Mouse (Mus musculus): ENCODE data around the gene Ccdc115. TPM values are rescaled to one million over a fixed set of nuclear protein-coding genes. Genes with fewer than 3 reads are reported as not detected.
"Not testable (repeated sequence)": the region's sequence is repeated elsewhere in the genome, so short reads cannot be mapped to it uniquely, and the experiment has no call there.

Gene Ccdc115
- polyA plus RNA-seq, 1 experiment from 2014 or later, result 49.1 TPM

- peaks cover 4% of the 10 kb centered on the region; the same call in 1 of the 2 replicates for H3K4me1 ChIP-seq (ENCODE audit: control insufficient read depth, insufficient read depth, low read length)
- H3K36me3 ChIP-seq (ENCODE audit: control insufficient read depth, insufficient read depth, low read length), result no peaks in the 10 kb centered on the region
- 0% methylated on average over 33 of the region's 48 CpGs for WGBS
- H3K4me2 ChIP-seq (ENCODE audit: low read depth, low read length), result peak within 1 kb of the TSS; percentile 72
- H3K27ac ChIP-seq (replicated peaks; ENCODE audit: low read depth, low read length), result no peak within 1 kb of the TSS
- peak; percentile 93 for ATAC-seq (ENCODE audit: low read depth)
- H3K4me3 ChIP-seq (ENCODE audit: low read depth, low read length), result peak within 1 kb of the TSS; percentile 47
- peak within 1 kb of the TSS; percentile 43 for H3K9ac ChIP-seq (ENCODE audit: low read depth, low read length)
- H3K27me3 ChIP-seq (replicated peaks; ENCODE audit: control insufficient read depth, insufficient read depth, low read length), result peaks cover 46% of the 10 kb centered on the region
- DNase-seq (ENCODE audit: low spot score), result peak; percentile 91
- no peaks in the 10 kb centered on the region for H3K9me3 ChIP-seq (ENCODE audit: control insufficient read depth, low read length)
Measured at GRCm38 (mm10) chr1:34459284-34460060, 20.0 kb upstream of the Ccdc115 start, which contains the start of gene Ptpn18. Gene Ptpn18, plus strand, starts transcription at chr1:34459762.

- Histone ChIP-seq H3K4me3 (ENCODE audit: low read depth, low read length) (no peak overlapping the region), H3K9ac (ENCODE audit: low read depth, low read length) (no peak overlapping the region), H3K4me2 (ENCODE audit: low read depth, low read length) (no peak overlapping the region), H3K4me1 (ENCODE audit: control insufficient read depth, insufficient read depth, low read length) (peaks cover 4% of the 10 kb centered on the region; the same call in 1 of the 2 replicates), H3K27ac (replicated peaks; ENCODE audit: low read depth, low read length) (no peak overlapping the region), H3K9me3 (ENCODE audit: control insufficient read depth, low read length) (no peaks in the 10 kb centered on the region), H3K36me3 (ENCODE audit: control insufficient read depth, insufficient read depth, low read length) (no peaks in the 10 kb centered on the region), H3K27me3 (replicated peaks; ENCODE audit: control insufficient read depth, insufficient read depth, low read length) (peaks cover 43% of the 10 kb centered on the region)
- 35% methylated on average over 8 of the region's 8 CpGs for WGBS
- DNase-seq (ENCODE audit: low spot score) (no peak), ATAC-seq (ENCODE audit: low read depth) (no peak)
Measured at GRCm38 (mm10) chr1:34458431-34458830, 19.0 kb upstream of the Ccdc115 start.

DNA sequence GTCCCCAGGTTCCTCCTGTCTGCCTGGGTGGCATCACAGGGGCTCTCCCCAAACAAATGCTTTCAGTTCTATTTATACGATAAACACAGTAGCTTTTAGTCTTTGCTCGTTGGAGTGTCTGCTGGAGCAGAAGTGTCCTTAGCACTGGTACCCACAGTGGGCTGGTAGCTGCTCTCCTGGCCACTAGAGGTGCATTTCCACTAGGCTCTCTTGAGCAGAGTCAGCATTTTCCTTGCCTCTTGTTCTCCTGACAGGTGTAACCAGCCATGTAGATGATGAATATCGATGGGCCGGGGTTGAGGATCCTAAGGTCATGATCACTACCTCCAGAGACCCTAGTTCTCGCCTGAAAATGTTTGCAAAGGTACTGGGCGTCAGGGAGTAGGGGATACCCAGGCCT lies 3.7 kb upstream of the Ccdc115 start:
- Histone ChIP-seq H3K9ac (ENCODE audit: low read depth, low read length) (no peak overlapping the region), H3K4me3 (ENCODE audit: low read depth, low read length) (no peak overlapping the region), H3K36me3 (ENCODE audit: control insufficient read depth, insufficient read depth, low read length) (peaks cover 34% of the 10 kb centered on the region), H3K9me3 (ENCODE audit: control insufficient read depth, low read length) (no peaks in the 10 kb centered on the region), H3K4me1 (ENCODE audit: control insufficient read depth, insufficient read depth, low read length) (peaks cover 5% of the 10 kb centered on the region), H3K27me3 (replicated peaks; ENCODE audit: control insufficient read depth, insufficient read depth, low read length) (no peaks in the 10 kb centered on the region), H3K27ac (replicated peaks; ENCODE audit: low read depth, low read length) (no peak overlapping the region), H3K4me2 (ENCODE audit: low read depth, low read length) (no peak overlapping the region)
- DNase-seq (ENCODE audit: low spot score) (no peak), ATAC-seq (ENCODE audit: low read depth) (no peak)
- 92% methylated on average over 6 of the region's 6 CpGs for WGBS

- H3K9ac ChIP-seq (ENCODE audit: low read depth, low read length), result peak overlapping the region; percentile 71
- peaks cover 5% of the 10 kb centered on the region for H3K4me1 ChIP-seq (ENCODE audit: control insufficient read depth, insufficient read depth, low read length)
- H3K4me2 ChIP-seq (ENCODE audit: low read depth, low read length), result peak overlapping the region; percentile 68
- H3K27ac ChIP-seq (replicated peaks; ENCODE audit: low read depth, low read length), result peak overlapping the region; percentile 57
- peak overlapping the region; percentile 66 for H3K4me3 ChIP-seq (ENCODE audit: low read depth, low read length)
- DNase-seq (ENCODE audit: low spot score), result no peak
- WGBS, result 8% methylated on average over 25 of the region's 31 CpGs
- peak; percentile 26 for ATAC-seq (ENCODE audit: low read depth)
- no peaks in the 10 kb centered on the region for H3K9me3 ChIP-seq (ENCODE audit: control insufficient read depth, low read length)
- H3K27me3 ChIP-seq (replicated peaks; ENCODE audit: control insufficient read depth, insufficient read depth, low read length), result no peaks in the 10 kb centered on the region
- H3K36me3 ChIP-seq (ENCODE audit: control insufficient read depth, insufficient read depth, low read length), result peaks cover 32% of the 10 kb centered on the region
Measured at GRCm38 (mm10) chr1:34439961-34440630, 624 bp upstream of the Ccdc115 start.

- H3K9me3 ChIP-seq (ENCODE audit: control insufficient read depth, low read length), result no peaks in the 10 kb centered on the region
- DNase-seq (ENCODE audit: low spot score), result no peak
- peaks cover 9% of the 10 kb centered on the region for H3K4me1 ChIP-seq (ENCODE audit: control insufficient read depth, insufficient read depth, low read length)
- peak overlapping the region; percentile 66 for H3K4me3 ChIP-seq (ENCODE audit: low read depth, low read length)
- 41% methylated on average over 15 of the region's 20 CpGs for WGBS
- H3K36me3 ChIP-seq (ENCODE audit: control insufficient read depth, insufficient read depth, low read length), result peaks cover 16% of the 10 kb centered on the region
- H3K4me2 ChIP-seq (ENCODE audit: low read depth, low read length), result peak overlapping the region; percentile 56
- peak overlapping the region; percentile 56 for H3K9ac ChIP-seq (ENCODE audit: low read depth, low read length)
- no peaks in the 10 kb centered on the region for H3K27me3 ChIP-seq (replicated peaks; ENCODE audit: control insufficient read depth, insufficient read depth, low read length)
- no peak overlapping the region for H3K27ac ChIP-seq (replicated peaks; ENCODE audit: low read depth, low read length)
- ATAC-seq (ENCODE audit: low read depth), result no peak
Measured at GRCm38 (mm10) chr1:34438381-34439051, 956 bp downstream of the Ccdc115 start.

DNA sequence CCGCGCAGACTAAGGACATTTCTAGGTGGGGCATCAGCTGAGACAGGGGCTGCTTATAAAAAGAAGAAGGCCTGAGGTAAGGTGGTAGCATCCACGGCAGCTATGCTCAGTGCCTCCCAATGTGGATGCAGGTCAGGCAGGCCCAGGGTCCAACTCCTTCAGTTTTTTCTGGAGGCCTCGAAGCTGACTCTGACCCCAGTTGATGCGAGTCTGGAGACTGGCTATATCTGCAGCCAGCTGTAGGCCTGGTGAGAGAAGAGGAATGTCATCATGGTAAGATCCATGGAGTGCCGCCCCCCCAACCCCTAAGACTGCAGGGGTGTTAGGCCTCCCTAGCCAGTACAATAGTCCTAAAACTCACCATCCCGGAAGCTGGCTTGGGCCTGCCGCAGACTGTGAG lies 2.1 kb downstream of the Ccdc115 start:
- H3K9ac ChIP-seq (ENCODE audit: low read depth, low read length); H3K9me3 ChIP-seq (ENCODE audit: control insufficient read depth, low read length); ATAC-seq (ENCODE audit: low read depth); DNase-seq (ENCODE audit: low spot score); H3K27ac ChIP-seq (replicated peaks; ENCODE audit: low read depth, low read length); H3K27me3 ChIP-seq (replicated peaks; ENCODE audit: control insufficient read depth, insufficient read depth, low read length); H3K4me2 ChIP-seq (ENCODE audit: low read depth, low read length); H3K36me3 ChIP-seq (ENCODE audit: control insufficient read depth, insufficient read depth, low read length); H3K4me3 ChIP-seq (ENCODE audit: low read depth, low read length): not testable (repeated sequence)
- 93% methylated on average over 8 of the region's 8 CpGs for WGBS
- H3K4me1 ChIP-seq (ENCODE audit: control insufficient read depth, insufficient read depth, low read length), result peaks cover 15% of the 10 kb centered on the region

DNA sequence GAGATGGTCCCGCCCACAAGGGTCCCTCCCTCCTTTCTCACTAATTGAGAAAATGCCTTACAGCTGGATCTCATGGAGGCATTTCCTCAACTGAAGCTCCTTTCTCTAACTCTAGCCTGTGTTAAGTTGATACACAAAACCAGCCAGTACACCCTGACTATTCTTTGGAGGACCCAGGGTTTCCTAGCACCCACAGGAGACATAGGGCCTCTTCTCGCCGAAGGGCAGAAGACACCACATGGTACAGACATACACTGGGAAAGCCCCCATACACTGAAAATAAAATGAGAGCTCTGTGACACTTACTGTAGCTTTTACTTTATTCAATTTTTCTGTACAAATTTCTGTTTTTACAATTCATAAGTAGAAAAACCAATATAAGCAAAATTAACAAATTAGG lies 3.1 kb downstream of the Ccdc115 start:
- H3K27me3 ChIP-seq (replicated peaks; ENCODE audit: control insufficient read depth, insufficient read depth, low read length), result no peaks in the 10 kb centered on the region
- DNase-seq (ENCODE audit: low spot score) (no peak), ATAC-seq (ENCODE audit: low read depth) (no peak)
- H3K27ac ChIP-seq (replicated peaks; ENCODE audit: low read depth, low read length), result no peak overlapping the region
- H3K4me1 ChIP-seq (ENCODE audit: control insufficient read depth, insufficient read depth, low read length), result peaks cover 17% of the 10 kb centered on the region
- H3K4me2 ChIP-seq (ENCODE audit: low read depth, low read length), result no peak overlapping the region
- WGBS, result 81% methylated on average over 3 of the region's 3 CpGs
- H3K9ac ChIP-seq (ENCODE audit: low read depth, low read length), result no peak overlapping the region
- H3K36me3 ChIP-seq (ENCODE audit: control insufficient read depth, insufficient read depth, low read length), result peaks cover 13% of the 10 kb centered on the region
- H3K9me3 ChIP-seq (ENCODE audit: control insufficient read depth, low read length), result peaks cover 10% of the 10 kb centered on the region
- H3K4me3 ChIP-seq (ENCODE audit: low read depth, low read length), result no peak overlapping the region

DNA sequence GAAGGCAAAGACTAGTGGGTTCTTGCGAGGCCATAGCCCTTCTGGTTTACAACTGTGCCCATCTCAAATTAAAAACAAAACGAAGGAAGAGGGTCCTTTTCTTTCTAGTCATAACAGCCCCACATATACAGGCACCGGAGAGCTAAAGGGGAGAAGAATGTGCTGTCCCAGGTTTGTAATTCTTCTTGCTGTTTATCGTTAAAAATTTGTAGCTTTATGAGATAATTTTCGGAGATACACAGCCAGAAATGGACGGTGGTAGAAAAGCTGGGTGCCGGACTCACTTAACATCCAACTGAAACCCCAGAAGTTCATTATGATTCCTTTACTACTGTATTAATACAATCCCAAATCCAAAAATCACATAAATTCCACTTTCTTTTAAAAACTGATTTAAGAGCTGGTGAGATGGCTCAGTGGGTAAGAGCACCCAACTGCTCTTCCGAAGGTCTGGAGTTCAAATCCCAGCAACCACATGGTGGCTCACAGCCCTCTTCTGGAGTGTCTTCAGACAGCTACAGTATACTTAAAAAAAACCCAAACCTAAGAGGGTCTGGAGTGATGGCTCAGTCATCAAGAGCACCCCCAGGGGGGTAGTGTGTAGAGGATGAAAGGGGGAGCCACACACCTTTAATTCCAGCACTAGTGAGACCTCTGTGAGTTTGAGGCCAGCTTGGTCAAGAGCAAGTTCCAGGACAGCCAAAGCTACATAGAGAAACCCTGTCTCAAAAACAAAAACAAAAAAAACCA lies 3.9 kb downstream of the Ccdc115 start:
- H3K27me3 ChIP-seq (replicated peaks; ENCODE audit: control insufficient read depth, insufficient read depth, low read length), result no peaks in the 10 kb centered on the region
- peaks cover 19% of the 10 kb centered on the region for H3K9me3 ChIP-seq (ENCODE audit: control insufficient read depth, low read length)
- peak overlapping the region; percentile 61 for H3K4me3 ChIP-seq (ENCODE audit: low read depth, low read length)
- H3K9ac ChIP-seq (ENCODE audit: low read depth, low read length), result peak overlapping the region; percentile 69
- 28% methylated on average over 8 of the region's 8 CpGs for WGBS
- H3K4me2 ChIP-seq (ENCODE audit: low read depth, low read length), result peak overlapping the region; percentile 78
- no peak for ATAC-seq (ENCODE audit: low read depth)
- peak overlapping the region; percentile 87 for H3K27ac ChIP-seq (replicated peaks; ENCODE audit: low read depth, low read length)
- peaks cover 17% of the 10 kb centered on the region for H3K4me1 ChIP-seq (ENCODE audit: control insufficient read depth, insufficient read depth, low read length)
- peaks cover 19% of the 10 kb centered on the region for H3K36me3 ChIP-seq (ENCODE audit: control insufficient read depth, insufficient read depth, low read length)
- no peak for DNase-seq (ENCODE audit: low spot score)
